Mouse (Mus musculus) midbrain, embryonic 14.5 days (tissue): Measurements from ENCODE around the gene Nme8. TPM values are rescaled to one million over a fixed set of nuclear protein-coding genes. Genes with fewer than 3 reads are reported as not detected.
A peak's percentile ranks its signal among the peaks of the same experiment; 100 is the strongest.

Experiments
- ATAC-seq: fragments of 200-750 bp; cut with Nextera tagmentation; 2 replicates; pipeline ENCODE4 v1.8.0; 2017; ENCODE audit warnings: moderate number of reproducible peaks, moderate library complexity; ENCODE audit not compliant: low FRiP score, low TSS enrichment
- DNase-seq: peaks from one replicate; pipeline ENCODE4 v3.0.0-alpha.2; 2015
- H3K27ac ChIP-seq: fragments of 300-500 bp; sonication (generic); replicated peaks from 2 replicates; pipeline ENCODE4 v1.5.1; 2014; ENCODE audit warnings: mild to moderate bottlenecking, low read depth, low read length, moderate library complexity
- H3K27me3 ChIP-seq: fragments of 300-500 bp; sonication (generic); 2 replicates; pipeline ENCODE4 v1.6.1; 2014; ENCODE audit warnings: low read length, control low read depth, mixed read lengths; ENCODE audit not compliant: control insufficient read depth, insufficient read depth
- H3K36me3 ChIP-seq: fragments of 300-500 bp; sonication (generic); 2 replicates; pipeline ENCODE4 v1.6.1; 2014; ENCODE audit warnings: low read length, control low read depth; ENCODE audit not compliant: control insufficient read depth, insufficient read depth
- H3K4me1 ChIP-seq: fragments of 300-500 bp; sonication (generic); 2 replicates; pipeline ENCODE4 v1.6.1; 2014; ENCODE audit warnings: mild to moderate bottlenecking, antibody characterized with exemption, low read length, control low read depth; ENCODE audit not compliant: control insufficient read depth, insufficient read depth
- H3K4me2 ChIP-seq: fragments of 300-500 bp; sonication (generic); 2 replicates; pipeline ENCODE4 v1.6.1; 2014; ENCODE audit warnings: mild to moderate bottlenecking, low read length, moderate library complexity
- H3K4me3 ChIP-seq: fragments of 300-500 bp; sonication (generic); replicated peaks from 2 replicates; pipeline ENCODE4 v1.5.1; 2014; ENCODE audit warnings: low read depth, low read length
- H3K9ac ChIP-seq: fragments of 300-500 bp; sonication (generic); replicated peaks from 2 replicates; pipeline ENCODE4 v1.6.1; 2014; ENCODE audit warnings: mild to moderate bottlenecking, low read length, moderate library complexity
- H3K9me3 ChIP-seq: fragments of 300-500 bp; sonication (generic); 2 replicates; pipeline ENCODE4 v1.6.1; 2016; ENCODE audit warnings: low read length, control low read depth, mixed read lengths; ENCODE audit not compliant: control insufficient read depth
- WGBS: fragments of 180-500 bp; shearing (Covaris S2); extraction: QIAGEN DNeasy Blood & Tissue Kit; methylation state at CpG from one replicate; pipeline ENCODE4 v1.1.7; 2014; 5-methylcytosine and 5-hydroxymethylcytosine counted together
- polyA plus RNA-seq: library from polyadenylated mRNA; unstranded; fragments of >200 nt; fragmentation: Nextera tagmentation; extraction: Ambion mirVana; gene quantifications from 2 replicates; pipeline ENCODE4 v1.2.1, GENCODE M21; 2014

Nme8 gene
- polyA plus RNA-seq, 1 experiment from 2014 or later, result not detected

GRCm38 (mm10) chr13:19626473-19626872 is 71.1 kb downstream of the Nme8 start:
- no peak overlapping the region for H3K4me2 ChIP-seq
- no peaks in the 10 kb centered on the region for H3K27me3 ChIP-seq
- H3K9me3 ChIP-seq, result no peaks in the 10 kb centered on the region
- 76% methylated on average over 1 of the region's 1 CpGs for WGBS
- no peak overlapping the region for H3K4me3 ChIP-seq
- no peak overlapping the region for H3K9ac ChIP-seq
- ATAC-seq (no peak), DNase-seq (no peak)
- H3K4me1 ChIP-seq, result 0 out of 2 replicates have a peak, but pooled peaks cover 4% of the 10 kb centered on the region
- no peak overlapping the region for H3K27ac ChIP-seq
- H3K36me3 ChIP-seq, result no peaks in the 10 kb centered on the region

- no peak overlapping the region for H3K4me2 ChIP-seq
- no peaks in the 10 kb centered on the region for H3K9me3 ChIP-seq
These were observed 72.8 kb downstream of the Nme8 start for GRCm38 (mm10) chr13:19624632-19625320.

GRCm38 (mm10) chr13:19623228-19623905 is 74.2 kb downstream of the Nme8 start:
- peak; percentile 61 for DNase-seq
- ATAC-seq, result peak; percentile 24

More at GRCm38 (mm10) chr13:19624632-19625320, 72.8 kb downstream of the Nme8 start:
- Histone ChIP-seq H3K9ac (no peak overlapping the region), H3K4me1 (0 out of 2 replicates have a peak, but pooled peaks cover 4% of the 10 kb centered on the region), H3K27me3 (no peaks in the 10 kb centered on the region), H3K27ac (no peak overlapping the region), H3K4me3 (no peak overlapping the region), H3K36me3 (no peaks in the 10 kb centered on the region)
- no peak for DNase-seq
- ATAC-seq, result no peak
- WGBS, result 92% methylated on average over 11 of the region's 11 CpGs

DNA sequence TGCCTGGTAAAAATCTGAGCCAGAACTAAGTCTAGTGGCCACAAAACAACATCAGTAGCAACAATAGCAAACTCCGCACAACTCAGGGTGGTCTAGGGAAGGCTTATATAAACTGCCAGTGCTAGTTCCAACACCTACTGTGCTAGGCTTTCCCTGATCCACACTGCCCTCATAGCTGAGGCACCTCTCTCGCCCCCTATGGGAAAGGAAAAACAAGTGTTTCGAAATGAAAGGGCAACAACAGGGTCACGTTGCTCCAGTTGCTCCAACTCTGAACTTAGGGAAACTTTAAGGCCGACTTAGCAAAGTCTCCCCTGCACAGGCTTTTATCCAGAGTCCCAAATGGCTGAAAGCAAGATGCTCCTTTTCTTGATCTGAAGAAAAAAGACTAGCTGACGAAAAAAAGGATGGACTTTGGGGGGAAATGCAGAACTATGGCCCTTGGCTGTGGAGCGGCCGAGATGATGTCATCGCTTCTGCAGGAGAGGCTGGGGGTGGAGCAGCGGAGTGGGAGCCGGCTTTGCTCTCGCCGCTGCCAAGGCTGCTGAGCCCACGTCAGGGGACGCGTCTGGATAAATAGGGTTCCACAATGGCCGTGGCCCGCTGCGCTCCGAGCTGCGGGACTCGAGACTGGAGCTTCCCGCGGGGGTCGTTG is 74.9 kb downstream of the Nme8 start, which contains the start of gene Sfrp4:
TSS of gene Sfrp4 (plus strand) at position 532 of the 655 bp plus-strand sequence.
- no peaks in the 10 kb centered on the region for H3K36me3 ChIP-seq
- peak; percentile 35; the same call in 1 of the 2 replicates for ATAC-seq
- no peaks in the 10 kb centered on the region for H3K9me3 ChIP-seq
- no peak within 1 kb of the TSS for H3K27ac ChIP-seq
- peak; percentile 78 for DNase-seq
- no peaks in the 10 kb centered on the region for H3K27me3 ChIP-seq
- H3K4me2 ChIP-seq, result peak within 1 kb of the TSS; percentile 93
- peaks cover 11% of the 10 kb centered on the region; the same call in 1 of the 2 replicates for H3K4me1 ChIP-seq
- H3K4me3 ChIP-seq, result peak within 1 kb of the TSS; percentile 53
- 3% methylated on average over 25 of the region's 25 CpGs for WGBS
- peak within 1 kb of the TSS; percentile 58 for H3K9ac ChIP-seq

More at GRCm38 (mm10) chr13:19623228-19623905, 74.2 kb downstream of the Nme8 start:
- 17% methylated on average over 30 of the region's 30 CpGs for WGBS
- peak overlapping the region; percentile 93 for H3K4me2 ChIP-seq
- H3K27me3 ChIP-seq, result no peaks in the 10 kb centered on the region
- H3K9ac ChIP-seq, result peak overlapping the region; percentile 58
- no peak overlapping the region for H3K27ac ChIP-seq
- H3K36me3 ChIP-seq, result no peaks in the 10 kb centered on the region
- no peaks in the 10 kb centered on the region for H3K9me3 ChIP-seq
- H3K4me3 ChIP-seq, result peak overlapping the region; percentile 53
- peaks cover 6% of the 10 kb centered on the region; the same call in 1 of the 2 replicates for H3K4me1 ChIP-seq

- under 1% methylated on average over 46 of the region's 46 CpGs for WGBS
These were observed 78.2 kb downstream of the Nme8 start, which contains the start of gene Epdr1 for GRCm38 (mm10) chr13:19619216-19619927. Epdr1 (minus strand) TSS chr13:19619927.

GRCm38 (mm10) chr13:19618841-19619215 is 78.8 kb downstream of the Nme8 start:
- Histone ChIP-seq H3K27ac (peak overlapping the region; percentile 91), H3K36me3 (no peaks in the 10 kb centered on the region), H3K9ac (peak overlapping the region; percentile 92), H3K4me2 (peak overlapping the region; percentile 62), H3K4me1 (peaks cover 10% of the 10 kb centered on the region; the same call in 1 of the 2 replicates), H3K9me3 (no peaks in the 10 kb centered on the region), H3K4me3 (peak overlapping the region; percentile 88), H3K27me3 (no peaks in the 10 kb centered on the region)
- ATAC-seq, result peak; percentile 55
- WGBS, result 3% methylated on average over 5 of the region's 5 CpGs
- DNase-seq, result peak; percentile 67

More at GRCm38 (mm10) chr13:19619216-19619927, 78.2 kb downstream of the Nme8 start, which contains the start of gene Epdr1:
- Histone ChIP-seq H3K9ac (peak within 1 kb of the TSS; percentile 92), H3K4me3 (peak within 1 kb of the TSS; percentile 88), H3K36me3 (no peaks in the 10 kb centered on the region), H3K4me2 (peak within 1 kb of the TSS; percentile 62), H3K27me3 (no peaks in the 10 kb centered on the region), H3K9me3 (no peaks in the 10 kb centered on the region), H3K4me1 (peaks cover 11% of the 10 kb centered on the region; the same call in 1 of the 2 replicates), H3K27ac (peak within 1 kb of the TSS; percentile 91)
- ATAC-seq (peak; percentile 87), DNase-seq (peak; percentile 91)

DNA sequence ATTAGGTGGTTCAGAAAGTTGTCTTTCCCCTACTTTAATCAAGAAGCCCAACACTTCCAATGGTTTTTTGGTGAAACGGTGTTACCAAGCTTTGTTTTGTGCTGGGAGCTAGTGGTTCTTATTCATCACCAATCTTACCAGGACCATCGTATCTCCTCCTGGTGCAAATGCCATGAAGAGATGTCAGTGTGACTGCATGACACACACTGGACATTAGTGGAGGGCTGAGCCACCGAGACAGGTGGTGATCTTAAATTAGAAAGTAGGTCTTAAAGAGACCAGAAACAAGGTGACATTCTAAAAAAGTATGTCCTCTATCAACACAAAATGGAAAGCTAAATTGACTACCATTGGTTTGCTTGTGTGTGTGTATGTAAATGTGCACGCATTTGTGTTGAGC is 79.5 kb downstream of the Nme8 start:
- no peak overlapping the region for H3K27ac ChIP-seq
- no peaks in the 10 kb centered on the region for H3K9me3 ChIP-seq
- DNase-seq (no peak), ATAC-seq (no peak)
- H3K9ac ChIP-seq, result no peak overlapping the region
- peaks cover 10% of the 10 kb centered on the region for H3K4me1 ChIP-seq
- H3K27me3 ChIP-seq, result no peaks in the 10 kb centered on the region
- H3K36me3 ChIP-seq, result no peaks in the 10 kb centered on the region
- peak overlapping the region; percentile 62 for H3K4me2 ChIP-seq
- 89% methylated on average over 4 of the region's 4 CpGs for WGBS
- peak overlapping the region; percentile 88; the same call in 1 of the 2 replicates for H3K4me3 ChIP-seq

- no peak overlapping the region for H3K4me3 ChIP-seq
- H3K4me1 ChIP-seq, result peaks cover 19% of the 10 kb centered on the region
- no peak for ATAC-seq
- no peaks in the 10 kb centered on the region for H3K27me3 ChIP-seq
- no peaks in the 10 kb centered on the region for H3K36me3 ChIP-seq
- no peak overlapping the region for H3K9ac ChIP-seq
- H3K9me3 ChIP-seq, result no peaks in the 10 kb centered on the region
- DNase-seq, result no peak
- H3K4me2 ChIP-seq, result no peak overlapping the region
- no peak overlapping the region for H3K27ac ChIP-seq
- 93% methylated on average over 1 of the region's 1 CpGs for WGBS
These were observed 83.3 kb downstream of the Nme8 start for GRCm38 (mm10) chr13:19614311-19614710.
